Mouse (Mus musculus): ENCODE results near the gene Atf6. TPM values are rescaled to one million over a fixed set of nuclear protein-coding genes. Genes with fewer than 3 reads are reported as not detected.

The Atf6 gene
- polyA plus RNA-seq, 1 experiment, result not detected

- no peak overlapping the region for H3K27ac ChIP-seq (ENCODE audit: insufficient read depth, low read depth, low read length)
- H3K4me1 ChIP-seq (ENCODE audit: control insufficient read depth, insufficient read depth, low read length), result no peaks in the 10 kb centered on the region
- no peak overlapping the region for H3K4me3 ChIP-seq (ENCODE audit: insufficient read depth, low read depth, low read length)
- 77% methylated on average over 5 of the region's 5 CpGs for WGBS
- TF ChIP-seq POLR2A (IDR thresholded peaks at IDR 0.05; ENCODE audit: insufficient read depth, low read depth, low read length) (no peak), CTCF (IDR thresholded peaks at IDR 0.05; ENCODE audit: insufficient read depth, low read depth, low read length) (no peak)
These were observed 176.3 kb downstream of the Atf6 start for GRCm38 (mm10) chr1:170691301-170691700.

- TF ChIP-seq POLR2A (IDR thresholded peaks at IDR 0.05; ENCODE audit: insufficient read depth, low read depth, low read length) (no peak), CTCF (IDR thresholded peaks at IDR 0.05; ENCODE audit: insufficient read depth, low read depth, low read length) (no peak)
- H3K4me3 ChIP-seq (ENCODE audit: insufficient read depth, low read depth, low read length), result no peak overlapping the region
- WGBS, result 97% methylated on average over 8 of the region's 8 CpGs
- no peaks in the 10 kb centered on the region for H3K4me1 ChIP-seq (ENCODE audit: control insufficient read depth, insufficient read depth, low read length)
- H3K27ac ChIP-seq (ENCODE audit: insufficient read depth, low read depth, low read length), result no peak overlapping the region
These were observed 177.8 kb downstream of the Atf6 start for GRCm38 (mm10) chr1:170689773-170690172.

DNA sequence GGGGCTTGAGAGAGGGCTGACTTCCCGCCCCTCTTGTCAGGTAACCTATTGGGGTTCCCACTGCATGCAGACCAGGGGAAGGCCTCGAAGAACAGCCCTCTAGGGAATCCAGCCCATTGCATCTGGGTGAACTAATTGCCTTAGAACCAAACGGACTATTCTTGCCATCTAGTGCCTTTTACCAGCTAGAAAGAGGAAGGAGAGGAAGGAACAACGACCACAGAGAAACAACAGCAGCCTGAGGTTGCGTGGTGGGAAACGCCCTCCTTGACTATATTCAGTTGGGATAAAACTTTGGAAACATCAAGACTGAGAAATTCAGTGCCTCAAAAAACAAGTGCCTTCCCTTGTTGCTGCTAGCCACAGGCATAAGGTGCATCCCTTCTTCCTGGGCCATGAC, 183.7 kb downstream of the Atf6 start:
- no peak overlapping the region for H3K4me3 ChIP-seq (ENCODE audit: insufficient read depth, low read depth, low read length)
- no peak overlapping the region for H3K27ac ChIP-seq (ENCODE audit: insufficient read depth, low read depth, low read length)
- WGBS, result 85% methylated on average over 6 of the region's 6 CpGs
- no peak for TF ChIP-seq POLR2A (IDR thresholded peaks at IDR 0.05; ENCODE audit: insufficient read depth, low read depth, low read length)
- TF ChIP-seq CTCF (IDR thresholded peaks at IDR 0.05; ENCODE audit: insufficient read depth, low read depth, low read length), result no peak
- H3K4me1 ChIP-seq (ENCODE audit: control insufficient read depth, insufficient read depth, low read length), result peaks cover 7% of the 10 kb centered on the region

DNA sequence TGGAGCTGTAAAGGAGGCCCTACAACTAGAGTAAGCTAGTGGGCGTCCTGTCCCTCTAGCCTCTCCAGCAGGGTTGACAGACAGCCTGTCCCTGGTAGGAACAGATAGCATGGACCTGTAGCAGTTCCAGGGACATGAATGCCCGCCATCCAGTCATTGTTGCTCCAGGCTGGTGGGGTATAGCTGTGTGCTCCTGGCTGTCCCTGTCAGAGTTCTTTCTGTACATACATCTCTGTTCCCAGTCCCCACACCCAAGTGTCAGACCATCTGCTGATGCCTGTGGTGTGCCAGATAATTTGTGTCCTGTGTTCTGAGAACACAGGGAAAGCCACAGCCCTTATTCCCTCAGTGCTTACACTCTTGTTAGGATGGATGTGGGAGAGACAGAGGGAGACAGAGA, 187.9 kb downstream of the Atf6 start:
- peaks cover 10% of the 10 kb centered on the region for H3K4me1 ChIP-seq (ENCODE audit: control insufficient read depth, insufficient read depth, low read length)
- H3K27ac ChIP-seq (ENCODE audit: insufficient read depth, low read depth, low read length), result no peak overlapping the region
- no peak overlapping the region for H3K4me3 ChIP-seq (ENCODE audit: insufficient read depth, low read depth, low read length)
- no peak for TF ChIP-seq POLR2A (IDR thresholded peaks at IDR 0.05; ENCODE audit: insufficient read depth, low read depth, low read length)
- no peak for TF ChIP-seq CTCF (IDR thresholded peaks at IDR 0.05; ENCODE audit: insufficient read depth, low read depth, low read length)
- 87% methylated on average over 2 of the region's 2 CpGs for WGBS

- TF ChIP-seq POLR2A (IDR thresholded peaks at IDR 0.05; ENCODE audit: insufficient read depth, low read depth, low read length) (no peak), CTCF (IDR thresholded peaks at IDR 0.05; ENCODE audit: insufficient read depth, low read depth, low read length) (no peak)
- Histone ChIP-seq H3K4me1 (ENCODE audit: control insufficient read depth, insufficient read depth, low read length) (peaks cover 10% of the 10 kb centered on the region), H3K4me3 (ENCODE audit: insufficient read depth, low read depth, low read length) (no peak overlapping the region), H3K27ac (ENCODE audit: insufficient read depth, low read depth, low read length) (peak overlapping the region; percentile 25; the same call in 1 of the 2 replicates)
- WGBS, result 51% methylated on average over 4 of the region's 4 CpGs
These were observed 188.7 kb downstream of the Atf6 start for GRCm38 (mm10) chr1:170678861-170679260.

DNA sequence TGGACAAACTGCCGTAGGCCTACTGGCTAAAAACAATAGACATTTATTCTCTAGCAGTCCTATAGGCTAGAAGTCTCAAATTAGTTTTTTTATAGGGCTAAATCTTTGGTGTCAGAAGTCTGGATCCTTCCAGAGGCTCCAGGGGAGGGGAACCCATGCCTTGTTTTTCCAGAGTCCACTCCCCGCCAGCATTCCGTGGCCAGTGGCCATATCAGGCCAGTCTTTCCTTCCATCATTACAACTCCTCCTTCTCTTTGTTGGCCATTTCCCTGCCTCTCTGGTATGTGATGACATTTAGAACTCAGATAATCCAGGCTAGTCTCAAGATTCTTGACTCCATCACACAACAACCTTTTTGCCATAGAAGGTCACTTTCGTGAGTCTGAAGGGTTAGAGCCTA, 189.9 kb downstream of the Atf6 start:
- TF ChIP-seq POLR2A (IDR thresholded peaks at IDR 0.05; ENCODE audit: insufficient read depth, low read depth, low read length) (no peak), CTCF (IDR thresholded peaks at IDR 0.05; ENCODE audit: insufficient read depth, low read depth, low read length) (no peak)
- Histone ChIP-seq H3K27ac (ENCODE audit: insufficient read depth, low read depth, low read length) (no peak overlapping the region), H3K4me1 (ENCODE audit: control insufficient read depth, insufficient read depth, low read length) (peaks cover 10% of the 10 kb centered on the region), H3K4me3 (ENCODE audit: insufficient read depth, low read depth, low read length) (no peak overlapping the region)
- 95% methylated on average over 4 of the region's 4 CpGs for WGBS

DNA sequence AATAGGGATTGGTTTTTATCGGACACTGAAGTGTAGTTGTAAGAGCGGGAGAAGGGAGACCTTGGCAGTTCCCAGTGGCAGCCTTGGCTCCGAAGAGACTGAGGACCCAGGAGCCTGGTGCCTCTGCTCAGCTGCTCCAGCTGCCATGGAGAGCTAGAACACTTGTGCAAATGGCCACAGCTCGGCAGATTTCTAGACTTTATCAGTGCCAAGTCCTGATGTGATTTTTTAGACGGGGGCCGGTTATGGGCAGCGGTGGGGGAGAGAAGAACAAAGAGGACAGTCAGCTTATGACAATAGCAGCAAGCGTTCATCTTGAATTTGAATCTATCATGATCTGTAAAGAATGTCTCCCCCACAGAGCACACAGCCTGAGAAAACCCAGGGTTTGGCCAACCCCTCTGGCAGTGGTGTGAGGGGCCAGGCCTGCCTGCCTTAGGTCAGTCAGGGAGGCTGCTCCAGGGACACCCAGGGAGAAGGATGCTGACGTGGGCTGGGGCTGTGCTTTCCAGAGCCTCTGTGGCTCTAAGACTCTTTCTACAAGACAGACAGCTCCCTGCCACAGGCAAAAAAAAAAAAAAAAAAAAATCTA, 193.3 kb downstream of the Atf6 start:
- TF ChIP-seq CTCF (IDR thresholded peaks at IDR 0.05; ENCODE audit: insufficient read depth, low read depth, low read length), result no peak
- no peak for TF ChIP-seq POLR2A (IDR thresholded peaks at IDR 0.05; ENCODE audit: insufficient read depth, low read depth, low read length)
- WGBS, result 61% methylated on average over 9 of the region's 9 CpGs
- peaks cover 7% of the 10 kb centered on the region for H3K4me1 ChIP-seq (ENCODE audit: control insufficient read depth, insufficient read depth, low read length)

DNA sequence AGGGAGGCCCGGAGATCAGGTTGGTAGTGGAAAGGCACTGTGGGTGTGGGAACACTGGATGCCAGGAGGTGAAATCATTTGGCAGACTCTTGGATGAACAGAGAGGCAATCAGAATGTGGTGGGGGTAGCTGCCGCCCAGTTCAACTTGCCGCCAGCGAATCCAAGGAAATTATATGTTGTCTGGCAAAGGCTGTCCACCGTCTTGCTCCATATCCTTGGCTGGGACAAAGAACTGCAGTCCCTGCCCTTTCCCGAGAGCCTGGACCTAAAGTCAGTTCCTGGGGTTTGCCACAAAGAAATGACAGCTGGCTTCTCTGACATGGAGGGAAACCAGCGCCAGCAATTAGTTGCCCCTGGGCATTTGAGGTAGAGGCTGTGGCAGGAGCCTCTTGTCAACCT, 202.4 kb downstream of the Atf6 start:
- TF ChIP-seq POLR2A (IDR thresholded peaks at IDR 0.05; ENCODE audit: insufficient read depth, low read depth, low read length), result no peak
- H3K4me3 ChIP-seq (ENCODE audit: insufficient read depth, low read depth, low read length), result no peak overlapping the region
- WGBS, result 63% methylated on average over 7 of the region's 7 CpGs
- H3K4me1 ChIP-seq (ENCODE audit: control insufficient read depth, insufficient read depth, low read length), result 0 out of 2 replicates have a peak, but pooled peaks cover 4% of the 10 kb centered on the region
- H3K27ac ChIP-seq (ENCODE audit: insufficient read depth, low read depth, low read length), result no peak overlapping the region

More for the DNA sequence above, 193.3 kb downstream of the Atf6 start:
- Histone ChIP-seq H3K4me3 (ENCODE audit: insufficient read depth, low read depth, low read length) (no peak overlapping the region), H3K27ac (ENCODE audit: insufficient read depth, low read depth, low read length) (no peak overlapping the region)

- Histone ChIP-seq H3K4me1 (ENCODE audit: control insufficient read depth, insufficient read depth, low read length) (0 out of 2 replicates have a peak, but pooled peaks cover 4% of the 10 kb centered on the region), H3K27ac (ENCODE audit: insufficient read depth, low read depth, low read length) (no peak overlapping the region), H3K4me3 (ENCODE audit: insufficient read depth, low read depth, low read length) (no peak overlapping the region)
- WGBS, result 57% methylated on average over 11 of the region's 11 CpGs
- TF ChIP-seq CTCF (IDR thresholded peaks at IDR 0.05; ENCODE audit: insufficient read depth, low read depth, low read length) (no peak), POLR2A (IDR thresholded peaks at IDR 0.05; ENCODE audit: insufficient read depth, low read depth, low read length) (no peak)
These were observed 202.9 kb downstream of the Atf6 start for GRCm38 (mm10) chr1:170664620-170665185.

Measured in olfactory bulb, adult 2 months (tissue).